Comparison of ENCODE assay signal across 7 mouse cellular contexts in the genomic region with DNA sequence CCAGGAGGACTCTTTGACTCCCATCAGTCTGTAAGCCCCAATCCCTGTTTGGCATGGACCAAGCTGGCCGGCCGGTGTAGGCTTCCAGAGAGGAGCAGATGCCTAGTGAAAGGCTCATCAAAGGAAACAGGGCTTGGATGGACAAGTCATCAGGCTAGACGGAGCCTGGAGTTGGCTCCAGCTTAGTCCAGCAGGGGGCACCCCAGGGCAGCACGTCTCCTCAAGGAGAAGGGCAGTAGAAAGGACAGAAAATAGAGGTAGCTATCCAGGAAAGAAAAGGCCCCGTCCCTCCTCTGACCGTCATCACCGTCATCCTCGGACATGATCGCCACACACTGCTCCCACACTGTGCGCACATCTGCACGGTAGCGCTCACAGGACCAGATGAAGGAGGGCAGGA. TPM values are rescaled to one million over a fixed set of nuclear protein-coding genes. Genes with fewer than 3 reads are reported as not detected.
DNase-seq lines count a peak whose midpoint lies in the region; ATAC-seq lines count a peak whose summit lies in the region.

No protein-coding gene starts in this region.

- H3K4me1 ChIP-seq in embryonic facial prominence, embryonic 10.5 days = peaks cover 93% of the 10 kb centered on the region
- peaks cover 41% of the 10 kb centered on the region for H3K4me1 ChIP-seq in limb, embryonic 11.5 days (ENCODE audit: control insufficient read depth, insufficient read depth, low read length)
- peaks cover 77% of the 10 kb centered on the region for H3K4me1 ChIP-seq in midbrain, embryonic 15.5 days

- peak; percentile 95 for DNase-seq in adrenal gland, postnatal 10 days
- peak; percentile 89 for DNase-seq in embryonic facial prominence, embryonic 10.5 days (ENCODE audit: low spot score)
- DNase-seq in heart, adult 11 months = peak; percentile 96
- peak; percentile 90 for DNase-seq in kidney, adult 18-20 months
- peak; percentile 93 for DNase-seq in limb, embryonic 11.5 days (ENCODE audit: low spot score)
- DNase-seq in spleen, adult 18-20 months = peak; percentile 65 to 89

- ATAC-seq in limb, embryonic 11.5 days (ENCODE audit: insufficient number of reproducible peaks, low FRiP score, low TSS enrichment, low read depth) = no peak
- ATAC-seq in midbrain, embryonic 15.5 days (replicated peaks) = no peak

- 12% methylated on average over 12 of the region's 12 CpGs for WGBS in embryonic facial prominence, embryonic 10.5 days
- WGBS in limb, embryonic 11.5 days = 10% methylated on average over 12 of the region's 12 CpGs
- 4% methylated on average over 12 of the region's 12 CpGs for WGBS in midbrain, embryonic 15.5 days

- peak overlapping the region; percentile 21; the same call in 1 of the 2 replicates for H3K4me3 ChIP-seq in embryonic facial prominence, embryonic 10.5 days
- H3K4me3 ChIP-seq in limb, embryonic 11.5 days (ENCODE audit: low read depth, low read length) = no peak overlapping the region
- H3K4me3 ChIP-seq in midbrain, embryonic 15.5 days = peak overlapping the region; percentile 8

- H3K4me2 ChIP-seq in limb, embryonic 11.5 days (ENCODE audit: low read depth, severe bottlenecking) = peak overlapping the region; percentile 12; the same call in 1 of the 2 replicates
- peak overlapping the region; percentile 75 for H3K4me2 ChIP-seq in midbrain, embryonic 15.5 days

- H3K9ac ChIP-seq in limb, embryonic 11.5 days (ENCODE audit: low read length) = peak overlapping the region; percentile 17; the same call in 1 of the 2 replicates
- H3K9ac ChIP-seq in midbrain, embryonic 15.5 days = peak overlapping the region; percentile 92

- no peaks in the 10 kb centered on the region for H3K9me3 ChIP-seq in embryonic facial prominence, embryonic 10.5 days
- no peaks in the 10 kb centered on the region for H3K9me3 ChIP-seq in limb, embryonic 11.5 days (ENCODE audit: control insufficient read depth, low read length)
- no peaks in the 10 kb centered on the region for H3K9me3 ChIP-seq in midbrain, embryonic 15.5 days

- 0 out of 2 replicates have a peak overlapping the region, but pooled peaks have one; percentile 7 for H3K27ac ChIP-seq in embryonic facial prominence, embryonic 10.5 days (replicated peaks)
- H3K27ac ChIP-seq in limb, embryonic 11.5 days (replicated peaks; ENCODE audit: low read depth, low read length) = no peak overlapping the region
- H3K27ac ChIP-seq in midbrain, embryonic 15.5 days = peak overlapping the region; percentile 77

- 0 out of 2 replicates have a peak, but pooled peaks cover 4% of the 10 kb centered on the region for H3K36me3 ChIP-seq in embryonic facial prominence, embryonic 10.5 days (replicated peaks)
- no peaks in the 10 kb centered on the region for H3K36me3 ChIP-seq in limb, embryonic 11.5 days (ENCODE audit: control insufficient read depth, insufficient read depth, low read length)
- H3K36me3 ChIP-seq in midbrain, embryonic 15.5 days (replicated peaks) = no peaks in the 10 kb centered on the region

- H3K27me3 ChIP-seq in embryonic facial prominence, embryonic 10.5 days (replicated peaks; ENCODE audit: low read depth, poor library complexity, severe bottlenecking) = peaks cover 69% of the 10 kb centered on the region
- peaks cover 4% of the 10 kb centered on the region; the same call in 1 of the 2 replicates for H3K27me3 ChIP-seq in limb, embryonic 11.5 days (ENCODE audit: control insufficient read depth, insufficient read depth, low read length)
- no peaks in the 10 kb centered on the region for H3K27me3 ChIP-seq in midbrain, embryonic 15.5 days (replicated peaks)

RNA-seq across cellular contexts. Expression of a gene that starts 2.2 kb away (rescaled TPM):
- 10 to 100 TPM; 26.6 to 29.6 TPM for total RNA-seq in adrenal gland, postnatal 10 days (2021)
- polyA plus RNA-seq in embryonic facial prominence, embryonic 10.5 days (2016; fragmentation: Nextera tagmentation; extraction: Ambion mirVana) = 12.2 and 17.0 TPM in 2 replicates
- polyA plus RNA-seq in limb, embryonic 11.5 days (2014; fragmentation: Nextera tagmentation; extraction: Ambion mirVana) = 23.1 and 25.4 TPM in 2 replicates
- polyA plus RNA-seq in midbrain, embryonic 15.5 days (2015; fragmentation: Nextera tagmentation; extraction: Ambion mirVana) = 16.1 and 18.1 TPM in 2 replicates

RNA-seq across cellular contexts. Expression of a gene that starts 4.1 kb away (rescaled TPM):
- 1 to 10 TPM; 3.5 to 5.2 TPM for total RNA-seq in adrenal gland, postnatal 10 days (2021)
- polyA plus RNA-seq in embryonic facial prominence, embryonic 10.5 days (2016; fragmentation: Nextera tagmentation; extraction: Ambion mirVana) = 1.3 and 1.4 TPM in 2 replicates
- 0.92 and 0.98 TPM in 2 replicates for polyA plus RNA-seq in limb, embryonic 11.5 days (2014; fragmentation: Nextera tagmentation; extraction: Ambion mirVana)
- 41.0 and 42.0 TPM in 2 replicates for polyA plus RNA-seq in midbrain, embryonic 15.5 days (2015; fragmentation: Nextera tagmentation; extraction: Ambion mirVana)

RNA-seq across cellular contexts. Expression of a gene that starts 19.6 kb away (rescaled TPM):
- 1 to 10 TPM; 7.5 to 9.7 TPM for total RNA-seq in adrenal gland, postnatal 10 days (2021)
- polyA plus RNA-seq in embryonic facial prominence, embryonic 10.5 days (2016; fragmentation: Nextera tagmentation; extraction: Ambion mirVana) = 0.60 and 0.97 TPM in 2 replicates
- polyA plus RNA-seq in limb, embryonic 11.5 days (2014; fragmentation: Nextera tagmentation; extraction: Ambion mirVana) = 0.40 and 0.43 TPM in 2 replicates
- polyA plus RNA-seq in midbrain, embryonic 15.5 days (2015; fragmentation: Nextera tagmentation; extraction: Ambion mirVana) = 2.6 and 2.8 TPM in 2 replicates

RNA-seq across cellular contexts. Expression of a gene that starts 28.3 kb away (rescaled TPM):
- 1 to 10 TPM; 3.8 to 4.0 TPM for total RNA-seq in adrenal gland, postnatal 10 days (2021)
- polyA plus RNA-seq in embryonic facial prominence, embryonic 10.5 days (2016; fragmentation: Nextera tagmentation; extraction: Ambion mirVana) = not detected in 2 replicates
- polyA plus RNA-seq in limb, embryonic 11.5 days (2014; fragmentation: Nextera tagmentation; extraction: Ambion mirVana) = 0.06 TPM in 1 of 2 replicates, not detected in the other
- polyA plus RNA-seq in midbrain, embryonic 15.5 days (2015; fragmentation: Nextera tagmentation; extraction: Ambion mirVana) = 0.21 and 0.33 TPM in 2 replicates

RNA-seq across cellular contexts. Expression of a gene that starts 30.4 kb away (rescaled TPM):
- 10 to 100 TPM; 26.3 to 28.8 TPM for total RNA-seq in adrenal gland, postnatal 10 days (2021)
- 225 and 238 TPM in 2 replicates for polyA plus RNA-seq in embryonic facial prominence, embryonic 10.5 days (2016; fragmentation: Nextera tagmentation; extraction: Ambion mirVana)
- 243 and 249 TPM in 2 replicates for polyA plus RNA-seq in limb, embryonic 11.5 days (2014; fragmentation: Nextera tagmentation; extraction: Ambion mirVana)
- 23.2 and 32.9 TPM in 2 replicates for polyA plus RNA-seq in midbrain, embryonic 15.5 days (2015; fragmentation: Nextera tagmentation; extraction: Ambion mirVana)

Comparison
In these comparisons a context has a peak if more than half of its experiments do, and no peak if none do; other contexts are left out.
1. RNA of a gene that starts 4.1 kb away (polyA plus RNA-seq): 41.0 to 42.0 TPM in midbrain, embryonic 15.5 days; 1.3 to 1.4 TPM in embryonic facial prominence, embryonic 10.5 days and 0.92 to 0.98 TPM in limb, embryonic 11.5 days; every median in the first group is over 10 times any median in the second.
2. Peak in every context shown above with its lines, with median percentiles within 50 percentile points of each other: DNase-seq.